Mouse (Mus musculus): ENCODE results near the gene Cdkn2d.
"Not testable (repeated sequence)": the region's sequence is repeated elsewhere in the genome, so short reads cannot be mapped to it uniquely, and the experiment has no call there.

Gene Cdkn2d

DNA sequence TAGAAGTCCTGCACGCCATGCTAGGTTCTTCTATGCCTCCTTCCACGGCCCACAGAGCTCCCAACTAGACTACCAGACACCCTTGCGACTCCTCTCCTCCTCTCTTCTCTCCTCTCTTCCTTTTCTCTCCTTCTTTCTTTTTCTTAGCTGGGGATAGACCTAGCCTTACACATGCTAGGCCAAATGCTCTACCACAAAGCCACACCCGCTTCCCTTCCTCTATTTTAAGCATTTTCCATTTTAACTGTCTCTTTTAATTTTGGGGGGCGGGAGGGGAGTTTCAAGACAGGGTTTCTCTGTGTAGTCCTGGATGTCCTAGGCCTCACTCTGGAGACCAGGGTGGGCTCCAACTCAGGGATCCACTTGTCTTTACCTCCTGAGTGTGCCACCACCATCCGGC lies 27.6 kb upstream of the Cdkn2d start:
- in situ Hi-C loops (cut with MseI, MboI), result no loop called here

DNA sequence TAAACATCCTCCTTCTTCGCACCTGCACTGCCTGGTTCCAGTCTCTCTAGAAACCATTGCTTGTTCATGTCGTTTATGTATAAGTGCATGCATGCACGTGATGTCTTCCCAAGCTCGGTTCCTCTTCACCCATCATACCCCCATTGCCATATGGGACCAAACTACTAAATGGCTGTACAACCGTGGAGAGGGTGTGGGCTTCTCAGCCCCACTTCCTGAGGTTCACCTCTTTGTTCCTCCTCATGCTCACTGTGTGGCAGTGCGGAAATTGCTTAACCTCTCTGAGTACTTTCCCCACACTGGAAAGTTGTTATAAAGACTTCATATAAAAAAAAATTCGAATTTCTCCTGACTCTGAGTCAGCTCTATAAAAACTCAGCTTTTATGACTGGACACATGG lies 25.5 kb upstream of the Cdkn2d start:
- in situ Hi-C loops (cut with MseI, MboI), result no loop called here

DNA sequence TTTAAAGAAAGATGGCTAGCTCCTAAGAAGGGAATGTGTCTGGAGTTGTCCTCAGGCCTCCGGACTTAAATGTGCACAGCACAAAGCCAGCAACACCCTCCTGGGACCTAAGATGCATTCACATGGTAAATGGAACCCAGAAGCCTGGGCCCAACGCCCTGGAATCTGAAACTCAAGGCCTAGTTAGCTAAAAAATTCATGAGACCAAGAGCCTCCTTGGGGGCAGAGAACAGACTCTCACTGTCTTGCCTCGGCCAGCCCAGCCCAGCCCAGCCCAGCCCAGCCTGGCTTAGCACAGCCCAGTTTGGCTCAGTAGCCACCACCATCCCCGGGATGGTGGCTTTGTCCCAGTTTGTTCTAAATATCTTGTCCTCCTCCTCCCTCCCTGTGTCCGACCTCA lies 24.2 kb upstream of the Cdkn2d start:
- in situ Hi-C loops (cut with MseI, MboI), result no loop called here

DNA sequence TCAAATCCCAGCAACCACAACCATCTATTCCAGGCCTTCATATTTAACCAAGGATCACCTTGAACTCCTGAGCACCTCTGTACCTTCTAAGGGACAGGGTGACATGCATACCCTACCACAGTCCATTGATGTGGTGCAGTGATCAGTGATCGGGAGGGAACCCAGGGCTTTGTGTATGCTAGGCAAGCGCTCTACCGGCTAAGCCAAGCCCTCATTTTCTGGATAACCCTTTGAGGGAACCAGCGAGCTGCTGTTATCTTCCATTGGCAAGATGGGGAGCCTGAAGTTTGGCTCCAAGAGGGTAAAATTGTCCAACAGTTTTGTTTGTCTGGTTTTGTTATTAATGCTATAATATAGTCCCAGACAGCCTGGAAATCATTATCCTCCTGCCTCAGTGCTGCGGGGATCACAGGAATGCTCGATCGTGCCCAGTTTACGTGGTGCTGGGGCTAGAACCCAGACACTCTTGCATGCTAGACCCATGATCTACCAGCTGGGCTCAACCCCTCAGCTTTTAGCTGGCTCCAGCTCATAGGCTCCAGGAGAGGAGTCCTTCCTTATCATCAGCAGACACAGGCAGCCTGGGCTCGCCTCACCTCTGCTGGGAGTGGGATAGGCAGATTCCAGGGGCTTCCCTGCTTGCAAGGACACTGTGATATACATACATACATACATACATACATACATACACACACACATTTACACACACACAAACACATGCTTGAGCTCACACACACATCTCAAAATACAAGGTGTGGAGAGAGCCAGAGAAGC lies 23.3 kb upstream of the Cdkn2d start:
- in situ Hi-C loops (cut with MseI, MboI), result loop anchor here (5.0 kb wide), 2 partner anchors 38 to 43 kb away; no protein-coding TSS in a partner anchor

DNA sequence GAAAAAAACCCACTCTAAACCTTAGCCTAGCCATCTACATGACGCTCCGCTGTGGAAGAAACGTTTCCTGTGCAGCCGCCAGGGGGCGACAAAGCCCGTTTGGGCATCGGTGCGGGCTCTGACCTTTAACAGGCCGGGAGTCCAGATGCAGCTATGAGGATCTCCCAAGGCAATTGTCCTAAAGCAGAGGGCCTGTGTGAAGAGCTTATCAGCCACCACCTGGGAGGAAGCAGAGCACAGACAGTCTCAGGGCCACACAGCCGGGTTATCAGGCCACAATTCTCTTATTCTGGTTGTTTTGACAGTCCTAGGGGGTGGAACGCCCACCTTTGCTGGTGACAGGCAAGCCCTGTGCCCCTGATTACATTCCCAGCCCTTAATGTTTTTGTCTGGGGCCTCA lies 22.2 kb upstream of the Cdkn2d start:
- in situ Hi-C loops (cut with MseI, MboI), result loop anchor here (5.0 kb wide), 2 partner anchors 39 to 44 kb away; no protein-coding TSS in a partner anchor

DNA sequence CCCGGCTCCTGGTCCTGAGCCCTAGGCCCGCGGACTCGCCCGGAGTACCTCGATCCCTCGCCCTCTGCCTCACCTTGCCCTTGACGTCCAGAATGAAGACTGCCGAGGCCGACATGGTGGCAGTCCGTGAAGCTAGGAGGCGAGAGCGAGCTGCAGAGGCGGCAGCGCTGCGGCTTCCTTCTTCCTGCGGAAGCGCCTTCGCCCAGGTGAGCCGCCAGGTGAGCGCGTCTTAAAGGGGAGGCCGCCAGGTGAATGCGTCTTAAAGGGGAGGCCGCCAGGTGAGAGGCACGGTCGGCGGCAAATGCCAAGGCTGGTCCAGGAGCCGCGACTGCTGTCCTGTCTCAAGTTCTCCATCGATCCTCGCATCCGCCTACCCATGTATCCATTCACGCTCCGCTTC lies 20.9 kb upstream of the Cdkn2d start, which contains the start of gene Ap1m2:
TSS of gene Ap1m2 (minus strand) at position 204 of the 400 bp plus-strand sequence.
- in situ Hi-C loops (cut with MseI, MboI), result loop anchor here (5.0 kb wide), 2 partner anchors 40 to 45 kb away; no protein-coding TSS in a partner anchor

DNA sequence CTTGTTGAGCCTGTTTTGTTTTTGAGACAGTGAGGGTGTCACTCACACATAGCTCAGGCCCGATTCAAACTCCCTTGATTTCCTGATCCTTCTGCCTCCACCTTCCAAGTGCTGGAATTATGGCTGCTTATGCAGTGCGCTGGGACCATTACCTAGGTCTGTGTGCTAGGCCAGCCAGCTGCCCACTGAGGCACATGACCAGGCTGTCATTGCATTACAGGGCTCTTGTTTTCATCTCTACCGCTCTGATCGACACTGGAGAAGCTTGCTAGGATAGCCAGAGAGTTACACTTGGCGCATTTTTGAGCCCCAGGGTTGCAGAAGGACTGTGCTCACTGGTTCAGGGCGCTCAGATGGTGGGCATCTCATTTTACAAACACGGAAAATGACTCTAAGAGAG lies 20.5 kb upstream of the Cdkn2d start:
- in situ Hi-C loops (cut with MseI, MboI), result loop anchor here (5.0 kb wide), 2 partner anchors 41 to 46 kb away; no protein-coding TSS in a partner anchor

- in situ Hi-C loops (cut with MseI, MboI), result no loop called here
Observed at GRCm38 (mm10) chr9:21309150-21309741, 18.0 kb upstream of the Cdkn2d start.

DNA sequence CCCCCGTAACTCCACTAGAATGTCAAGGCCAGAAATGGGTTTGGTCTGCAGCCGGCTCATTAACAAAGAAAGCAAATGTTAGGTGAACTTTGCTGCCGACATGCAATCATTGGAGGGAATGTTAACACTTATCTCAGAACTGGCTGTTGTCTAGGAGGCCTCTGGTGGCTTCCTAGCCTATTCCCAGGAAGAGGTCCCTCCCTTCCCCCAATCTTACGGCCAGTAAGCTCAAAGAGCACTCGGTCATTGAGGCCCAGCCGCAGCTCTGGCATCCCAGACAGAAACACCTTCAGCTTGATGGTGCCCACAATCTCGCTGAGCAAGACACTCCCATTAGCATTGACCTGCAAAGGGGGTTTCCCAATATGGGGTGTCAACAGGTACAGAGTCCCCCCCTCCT lies 13.9 kb upstream of the Cdkn2d start:
- in situ Hi-C loops (cut with MseI, MboI), result no loop called here

GRCm38 (mm10) chr9:21299014-21299413 lies 7.8 kb upstream of the Cdkn2d start:
- in situ Hi-C loops (cut with MseI, MboI), result no loop called here

GRCm38 (mm10) chr9:21292271-21292670 lies 1.1 kb upstream of the Cdkn2d start:
- in situ Hi-C loops (cut with MseI, MboI), result no loop called here

GRCm38 (mm10) chr9:21291868-21292267 lies 661 bp upstream of the Cdkn2d start:
- in situ Hi-C loops (cut with MseI, MboI), result not testable (repeated sequence)

DNA sequence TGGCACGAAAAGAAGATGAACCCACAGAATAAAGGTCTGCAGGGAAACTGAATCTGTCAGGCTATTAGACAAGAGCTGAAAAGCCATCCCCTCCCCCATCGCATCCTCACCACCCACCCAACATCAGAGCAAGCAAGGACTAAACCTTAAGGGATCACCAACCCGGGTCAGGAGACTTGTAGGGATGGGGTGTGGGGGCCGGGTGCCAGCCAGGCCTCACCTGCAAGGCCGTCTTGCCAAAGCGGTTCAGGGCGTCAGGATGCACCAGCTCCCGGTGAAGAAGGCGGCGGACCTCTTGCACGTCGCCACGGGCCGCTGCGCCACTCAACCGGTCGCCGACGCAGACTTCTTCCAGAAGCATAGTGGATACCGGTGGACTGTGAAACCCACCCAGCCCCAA lies 618 bp downstream of the Cdkn2d start:
- in situ Hi-C loops (cut with MseI, MboI), result no loop called here

- in situ Hi-C loops (cut with MseI, MboI), result no loop called here
Observed at GRCm38 (mm10) chr9:21289337-21289671, 1.9 kb downstream of the Cdkn2d start.

DNA sequence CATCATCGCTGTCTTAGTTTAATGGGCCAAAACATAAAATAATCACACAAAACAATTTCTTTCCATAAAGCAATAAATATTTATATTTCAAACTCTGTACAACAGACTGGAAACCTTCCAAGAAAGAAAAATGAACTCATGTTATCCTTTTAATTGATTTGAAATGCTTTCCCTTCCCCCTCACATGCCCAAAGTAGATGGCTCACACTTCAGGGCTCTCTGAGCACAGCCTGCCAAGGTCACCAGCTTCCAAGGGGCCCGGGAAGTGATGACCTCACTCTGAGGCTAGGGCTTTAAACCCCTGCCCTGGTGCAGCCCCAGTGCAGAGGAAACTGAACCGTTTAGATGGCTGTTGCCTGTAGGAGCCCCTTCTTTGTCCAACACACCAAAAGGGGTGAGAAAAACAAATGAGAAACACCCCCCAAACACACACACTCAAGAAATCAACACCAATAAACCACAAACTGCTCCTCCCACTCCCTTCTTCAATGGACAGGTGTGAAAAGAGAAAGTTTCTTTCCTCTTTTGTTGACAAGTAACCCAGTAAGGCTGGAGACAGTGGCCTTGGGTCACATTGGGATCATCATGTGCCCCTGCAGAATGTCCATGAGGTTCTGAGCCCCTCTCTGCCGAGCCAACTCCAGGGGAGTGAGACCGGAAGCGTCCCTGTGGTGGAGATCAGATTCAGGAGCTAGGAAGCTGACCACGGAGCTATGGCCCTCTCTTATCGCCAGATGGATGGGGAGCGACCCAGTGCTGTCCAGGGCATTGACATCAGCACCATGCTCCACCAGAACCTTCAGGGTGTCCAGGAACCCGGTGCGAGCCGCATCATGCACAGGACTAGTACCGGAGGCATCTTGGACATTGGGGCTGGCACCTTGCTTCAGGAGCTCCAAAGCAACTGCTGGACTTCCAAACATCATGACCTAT lies 2.5 kb downstream of the Cdkn2d start:
- in situ Hi-C loops (cut with MseI, MboI), result no loop called here

DNA sequence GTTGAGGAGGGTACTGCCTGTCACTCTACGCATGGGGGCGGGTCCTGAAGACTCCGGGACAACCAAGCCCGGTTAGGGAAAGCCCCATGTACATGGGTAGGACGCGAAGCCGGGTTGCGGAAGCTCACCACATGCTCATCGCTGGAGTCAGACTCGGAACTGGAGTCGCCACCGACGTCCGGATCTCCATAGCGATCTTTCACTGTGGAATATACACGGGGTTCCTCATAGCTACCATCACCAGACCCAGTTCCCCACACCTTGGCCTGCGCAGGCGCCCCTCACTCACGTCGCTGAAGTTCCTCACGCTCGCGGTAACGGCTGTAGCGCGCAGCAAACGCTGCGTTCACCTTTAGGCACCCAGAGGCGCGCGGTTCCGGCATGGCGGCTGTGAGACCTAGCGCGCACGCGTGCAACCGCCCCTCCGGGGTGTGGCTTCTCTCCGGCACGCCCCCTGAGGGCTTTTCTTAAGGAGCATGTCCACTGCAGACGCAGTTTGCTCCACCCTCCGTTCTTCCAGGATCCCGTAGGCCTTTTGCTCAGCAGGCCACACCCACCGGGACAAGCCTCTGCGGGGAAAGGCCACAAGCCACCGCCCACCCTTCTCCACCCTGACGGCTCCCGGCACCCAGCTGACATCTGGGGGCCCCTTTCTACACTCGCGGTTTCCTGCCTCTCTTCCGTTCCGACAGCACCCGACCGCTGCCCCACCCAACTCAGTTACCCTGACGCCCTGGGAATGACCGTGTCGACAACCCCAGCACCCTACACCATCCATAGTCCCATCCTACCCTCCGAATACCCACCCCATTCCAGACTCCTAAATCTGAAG lies 3.4 kb downstream of the Cdkn2d start, which contains the start of gene Kri1:
TSS of gene Kri1 (minus strand) at position 399 of the 832 bp plus-strand sequence.
- in situ Hi-C loops (cut with MseI, MboI), result no loop called here

DNA sequence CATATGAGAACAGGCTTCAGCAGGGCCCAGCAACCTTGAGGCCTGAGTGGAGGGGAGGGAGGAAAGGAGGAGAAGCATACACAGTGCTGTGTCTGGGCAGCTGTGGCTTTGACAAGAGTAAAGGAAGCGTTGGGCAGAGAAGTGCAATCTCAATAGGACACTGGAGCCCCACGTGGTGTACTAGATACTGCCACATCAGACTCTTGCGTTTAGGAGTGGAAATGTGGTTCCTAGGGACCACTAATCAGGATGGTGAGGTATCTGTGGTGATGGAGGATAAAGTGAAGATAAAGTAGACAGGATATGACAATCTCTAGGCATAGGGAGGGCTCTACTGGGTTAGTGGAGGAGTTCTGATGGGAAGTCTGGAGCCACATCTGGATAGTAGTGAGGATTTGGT lies 4.5 kb downstream of the Cdkn2d start:
- in situ Hi-C loops (cut with MseI, MboI), result no loop called here

DNA sequence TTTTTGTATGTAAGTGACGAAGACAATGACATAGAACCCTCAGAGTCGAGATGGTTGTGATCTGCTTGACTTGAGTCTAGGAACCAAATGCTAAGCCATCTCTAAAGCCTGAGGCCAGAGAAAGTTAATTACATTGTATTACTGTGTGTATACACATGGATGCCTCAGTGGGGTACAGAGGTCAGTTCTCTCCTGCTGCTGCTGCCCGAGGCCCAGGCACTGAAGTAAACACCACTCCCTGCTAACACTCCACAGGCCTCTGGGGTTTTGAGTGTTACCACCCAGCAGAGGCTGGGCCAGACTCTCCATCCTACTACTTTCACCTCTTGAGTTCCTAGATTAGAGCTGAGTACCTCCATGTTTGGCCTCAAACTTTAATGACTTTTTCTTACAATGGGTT lies 7.2 kb downstream of the Cdkn2d start:
- in situ Hi-C loops (cut with MseI, MboI), result no loop called here

DNA sequence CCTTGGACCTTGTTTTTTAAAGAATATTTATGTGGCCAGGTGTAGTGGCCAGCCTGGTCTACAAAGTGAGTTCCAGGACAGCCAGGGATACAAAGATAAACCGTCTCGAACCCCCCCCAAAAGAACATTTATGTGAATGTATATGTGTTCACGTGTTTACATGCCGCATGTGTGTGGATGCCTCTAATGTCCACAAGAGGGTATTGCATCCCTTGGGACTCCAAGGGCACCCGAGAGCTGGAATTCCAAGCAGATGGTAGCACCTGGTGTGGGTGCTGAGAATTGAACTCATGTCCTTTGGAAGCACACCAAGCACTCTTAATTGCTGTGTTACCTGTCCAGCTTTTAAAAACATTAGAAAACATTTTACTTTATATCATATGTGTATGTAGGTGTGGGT lies 7.6 kb downstream of the Cdkn2d start:
- in situ Hi-C loops (cut with MseI, MboI), result no loop called here

DNA sequence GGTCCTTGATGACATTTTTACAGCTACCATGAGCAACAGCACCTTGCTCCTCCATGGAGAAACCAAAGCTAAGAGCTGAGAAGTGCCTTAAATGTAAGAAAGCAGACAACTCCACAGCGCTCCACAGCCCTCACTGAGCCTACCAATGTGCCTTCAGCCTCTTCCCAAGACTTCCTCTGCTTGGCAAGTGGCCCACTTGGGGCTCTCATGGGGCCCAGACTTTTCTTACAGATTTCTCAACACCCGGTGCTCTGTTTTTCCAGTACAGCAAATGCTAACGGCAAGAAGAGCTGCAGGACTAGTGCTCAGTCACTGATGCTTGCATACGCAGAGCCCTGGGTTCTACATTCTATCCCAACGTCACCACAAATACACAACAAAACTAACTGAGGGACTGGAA lies 13.4 kb downstream of the Cdkn2d start:
- in situ Hi-C loops (cut with MseI, MboI), result no loop called here

GRCm38 (mm10) chr9:21276307-21276706 lies 14.9 kb downstream of the Cdkn2d start:
- in situ Hi-C loops (cut with MseI, MboI), result no loop called here
